Mouse (Mus musculus): ENCODE results near the gene Cdkal1.

GRCm38 (mm10) chr13:29902676-29903075 is 47.2 kb upstream of the Cdkal1 start:
- no peak for TF ChIP-seq CTCF (IDR thresholded peaks at IDR 0.05; ENCODE audit: control insufficient read depth, insufficient read depth, insufficient read length)
- no peak for TF ChIP-seq USF1 (IDR thresholded peaks at IDR 0.05; ENCODE audit: low read depth)
- no peak for TF ChIP-seq MYOD1 (IDR thresholded peaks at IDR 0.05; ENCODE audit: control insufficient read depth, insufficient read length, low read depth)
- no peak for TF ChIP-seq MAX (IDR thresholded peaks at IDR 0.05)
- no peak for TF ChIP-seq CEBPB (IDR thresholded peaks at IDR 0.05; ENCODE audit: low read depth)
- TF ChIP-seq MYOG (IDR thresholded peaks at IDR 0.05; ENCODE audit: control insufficient read depth, extremely low read depth, insufficient read length): no peak
